ENCODE assay signal across 9 mouse cellular contexts in the genomic region with DNA sequence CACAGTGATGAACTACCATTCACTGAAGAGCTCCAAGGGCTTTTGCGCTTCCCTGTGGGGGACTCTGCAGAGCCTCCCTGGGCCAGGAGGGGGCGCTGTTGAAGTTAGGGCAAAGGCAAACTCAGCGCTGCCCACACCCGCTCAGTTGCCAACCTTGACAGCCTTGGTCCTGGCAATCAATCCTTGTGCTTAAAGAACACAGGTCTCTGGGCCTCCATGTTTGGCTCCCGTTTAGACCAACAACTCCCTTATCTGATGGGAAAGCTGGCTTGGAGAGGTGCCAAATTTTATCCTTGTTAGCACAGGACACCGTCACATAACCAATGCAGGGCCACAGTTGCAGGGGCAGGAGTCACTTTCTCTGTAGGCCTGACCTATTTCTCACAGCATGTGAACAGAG. TPM values are rescaled to one million over a fixed set of nuclear protein-coding genes. Genes with fewer than 3 reads are reported as not detected.
A peak's percentile ranks its signal among the peaks of the same experiment; 100 is the strongest.
DNase-seq lines count a peak whose midpoint lies in the region; ATAC-seq and TF ChIP-seq lines count a peak whose summit lies in the region.
"Had no signal": no experiment of that assay in that cellular context is flagged by ENCODE, and none has a peak within 500 bp of the region (broad histone marks: within the 10 kb centered on the region; RNA-seq: fewer than 3 reads in every experiment).

No protein-coding gene starts in this region.

- 57% methylated on average over 6 of the region's 6 CpGs for WGBS in intestine, postnatal 0 days
- 77% methylated on average over 6 of the region's 6 CpGs for WGBS in olfactory bulb, adult 2 months
- 66% methylated on average over 6 of the region's 6 CpGs for WGBS in midbrain, embryonic 13.5 days

- peak; percentile 58 for TF ChIP-seq CTCF in intestine, postnatal 0 days (IDR thresholded peaks at IDR 0.05; ENCODE audit: low read depth)
- TF ChIP-seq CTCF in olfactory bulb, adult 2 months (IDR thresholded peaks at IDR 0.05; ENCODE audit: insufficient read depth, low read depth, low read length), result peak; percentile 27; the same call in 1 of the 2 replicates

- no peak overlapping the region for H3K27ac ChIP-seq in intestine, postnatal 0 days (ENCODE audit: low read depth, low read length)
- H3K27ac ChIP-seq in olfactory bulb, adult 2 months (ENCODE audit: insufficient read depth, low read depth, low read length), result no peak overlapping the region
- H3K27ac ChIP-seq in midbrain, embryonic 13.5 days, result no peak overlapping the region

- no peak overlapping the region for H3K9ac ChIP-seq in intestine, postnatal 0 days (ENCODE audit: low read depth, low read length)
- no peak overlapping the region for H3K9ac ChIP-seq in midbrain, embryonic 13.5 days (replicated peaks)

- DNase-seq in heart, adult 8-10 months (ENCODE audit: low spot score), result peak; percentile 18
- DNase-seq in heart, adult 11 months, result no peak
- peak; percentile 51 for DNase-seq in ES-CJ7 (ENCODE audit: low read depth, low spot score)
- no peak for DNase-seq in c-Kit-positive CD71-positive TER-119-positive erythroid progenitor cells, embryonic 14.5 days (ENCODE audit: low spot score)
- no peak for DNase-seq in layer of hippocampus, postnatal 36 days

- 0 out of 2 replicates have a peak, but pooled peaks cover 4% of the 10 kb centered on the region for H3K4me1 ChIP-seq in intestine, postnatal 0 days (replicated peaks; ENCODE audit: control insufficient read depth, insufficient read depth, low read length)
- peaks cover 57% of the 10 kb centered on the region for H3K4me1 ChIP-seq in olfactory bulb, adult 2 months (ENCODE audit: control insufficient read depth, insufficient read depth, low read length)
- peaks cover 21% of the 10 kb centered on the region for H3K4me1 ChIP-seq in midbrain, embryonic 13.5 days (replicated peaks)

- no peak for TF ChIP-seq POLR2A in olfactory bulb, adult 2 months (IDR thresholded peaks at IDR 0.05; ENCODE audit: insufficient read depth, low read depth, low read length)

- H3K4me2 ChIP-seq in intestine, postnatal 0 days (replicated peaks; ENCODE audit: low read depth), result no peak overlapping the region
- H3K4me2 ChIP-seq in midbrain, embryonic 13.5 days (replicated peaks), result no peak overlapping the region

- H3K27me3 ChIP-seq in intestine, postnatal 0 days (replicated peaks; ENCODE audit: control insufficient read depth, insufficient read depth, low read length), result peaks cover 34% of the 10 kb centered on the region
- H3K27me3 ChIP-seq in midbrain, embryonic 13.5 days, result peaks cover 57% of the 10 kb centered on the region

- ATAC-seq in intestine, postnatal 0 days, result 0 out of 2 replicates have a peak, but pooled peaks have one; percentile 16
- no peak for ATAC-seq in midbrain, embryonic 13.5 days

- no peak overlapping the region for H3K4me3 ChIP-seq in intestine, postnatal 0 days (ENCODE audit: low read depth, low read length)
- no peak overlapping the region for H3K4me3 ChIP-seq in olfactory bulb, adult 2 months (ENCODE audit: insufficient read depth, low read depth, low read length)
- no peak overlapping the region for H3K4me3 ChIP-seq in midbrain, embryonic 13.5 days (replicated peaks)

- no peaks in the 10 kb centered on the region for H3K9me3 ChIP-seq in intestine, postnatal 0 days (ENCODE audit: control insufficient read depth)
- H3K9me3 ChIP-seq in midbrain, embryonic 13.5 days, result no peaks in the 10 kb centered on the region

- H3K36me3 ChIP-seq in intestine, postnatal 0 days (ENCODE audit: control insufficient read depth, insufficient read depth), result no peaks in the 10 kb centered on the region
- no peaks in the 10 kb centered on the region for H3K36me3 ChIP-seq in midbrain, embryonic 13.5 days

RNA-seq across cellular contexts. Expression of gene Gm45623, which starts 2.2 kb away (rescaled TPM):
- total RNA-seq in heart, adult 8-10 months (2022), result not detected
- 0.13 TPM in 1 of 2 replicates, not detected in the other for polyA plus RNA-seq in intestine, postnatal 0 days (2015; fragmentation: Nextera tagmentation; extraction: Ambion mirVana)
- polyA plus RNA-seq in olfactory bulb, adult 2 months (2012; ENCODE audit: insufficient read depth, insufficient read length, low replicate concordance, missing spikeins), result not detected in 2 replicates
- polyA plus RNA-seq in midbrain, embryonic 13.5 days (2015; fragmentation: Nextera tagmentation; extraction: Ambion mirVana), result 0.74 and 1.2 TPM in 2 replicates
- 1 to 10 TPM in 1 of 2 experiments, under 1 TPM in 1; 0.96 to 1.0 TPM for total RNA-seq in layer of hippocampus, postnatal 36 days (2021)
- total RNA-seq: MEL had no signal

RNA-seq across cellular contexts. Expression of gene Smad5, which starts 53.1 kb away (rescaled TPM):
- total RNA-seq in heart, adult 8-10 months (2022), result 10 to 100 TPM; 28.0 to 32.0 (median 28.8) TPM
- 8.5 and 11.9 TPM in 2 replicates for polyA plus RNA-seq in intestine, postnatal 0 days (2015; fragmentation: Nextera tagmentation; extraction: Ambion mirVana)
- not detected in 2 replicates for polyA plus RNA-seq in olfactory bulb, adult 2 months (2012; ENCODE audit: insufficient read depth, insufficient read length, low replicate concordance, missing spikeins)
- polyA plus RNA-seq in midbrain, embryonic 13.5 days (2015; fragmentation: Nextera tagmentation; extraction: Ambion mirVana), result 24.8 and 26.5 TPM in 2 replicates
- 10 to 100 TPM; 26.5 to 32.7 TPM for total RNA-seq in layer of hippocampus, postnatal 36 days (2021)

Comparison
In these comparisons a context has a peak if more than half of its experiments do, and no peak if none do; other contexts are left out.
1. DNase-seq: peak in heart, adult 8-10 months (single experiment) and ES-CJ7 (single experiment); none in heart, adult 11 months (single experiment), c-Kit-positive CD71-positive TER-119-positive erythroid progenitor cells, embryonic 14.5 days (single experiment) and layer of hippocampus, postnatal 36 days (0 of 2).